Mouse (Mus musculus) layer of hippocampus, postnatal 25 days (tissue): Measurements from ENCODE around the gene Palld. TPM values are rescaled to one million over a fixed set of nuclear protein-coding genes. Genes with fewer than 3 reads are reported as not detected.

Source experiments
- DNase-seq, 2 experiments: peaks; one replicate each; pipeline ENCODE4 v3.0.0; 2022; ENCODE audit warnings: mixed read lengths in 2 of 2, low spot score in 1 of 2; ENCODE audit errors: extremely low spot score in 1 of 2
- total RNA-seq, 2 experiments: library from RNA; stranded (reverse); gene quantifications; 2 replicates each; pipeline ENCODE4 v1.2.3; 2021

The Palld gene
- total RNA-seq, 2 experiments from 2014 or later = 5.6 to 5.8 TPM

DNA sequence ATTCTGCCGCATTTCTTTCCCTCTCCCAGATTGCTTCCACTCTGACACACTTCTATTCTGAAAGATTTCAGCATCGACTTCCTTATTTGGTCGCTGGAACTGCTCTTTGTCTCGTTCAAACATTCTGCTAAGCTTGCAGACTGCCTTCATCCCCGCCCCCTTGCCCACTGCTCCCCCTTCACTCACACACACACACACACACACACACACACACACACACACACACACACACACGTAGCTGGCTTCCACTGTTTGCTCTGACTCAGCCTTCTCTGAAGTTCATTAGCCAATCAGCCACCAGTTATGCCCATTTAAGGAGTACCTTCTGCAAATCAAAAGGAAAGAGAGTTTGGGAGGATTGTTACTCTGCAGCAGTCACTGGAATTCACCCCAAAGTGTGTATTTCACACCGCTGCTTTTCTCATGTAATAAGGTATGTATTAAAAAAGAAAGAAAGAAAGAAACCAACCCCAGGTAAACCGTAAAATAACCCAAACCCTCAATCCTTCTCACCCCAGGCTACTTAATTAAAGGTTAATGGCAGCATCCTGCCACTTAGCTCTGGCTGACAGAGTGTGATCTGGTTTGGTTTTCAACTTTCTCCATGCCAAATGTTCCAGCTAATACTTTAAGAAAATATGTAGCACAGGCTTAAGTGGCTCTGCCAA is 295.6 kb downstream of the Palld start:
- DNase-seq = peak; percentile 13 to 33

DNA sequence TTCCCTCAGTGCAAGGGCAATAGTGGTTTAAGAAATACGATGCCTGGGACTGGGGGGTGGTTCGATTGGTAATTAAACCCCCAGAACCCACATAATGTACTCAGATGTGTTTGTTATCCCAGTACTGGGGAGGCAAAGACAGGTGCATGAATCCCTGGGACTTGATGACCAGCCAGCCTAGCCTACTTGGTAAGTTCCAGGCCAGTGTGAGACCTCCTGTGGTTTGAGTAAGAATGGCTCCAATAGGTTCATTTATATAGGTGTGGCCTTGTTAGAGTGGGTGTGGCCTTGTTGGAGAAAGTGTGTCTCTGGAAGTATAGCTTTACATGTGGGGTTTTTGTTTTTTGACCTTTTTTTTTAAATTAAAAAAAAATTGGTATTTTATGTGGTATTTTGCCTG is 297.6 kb downstream of the Palld start:
- no peak for DNase-seq

DNA sequence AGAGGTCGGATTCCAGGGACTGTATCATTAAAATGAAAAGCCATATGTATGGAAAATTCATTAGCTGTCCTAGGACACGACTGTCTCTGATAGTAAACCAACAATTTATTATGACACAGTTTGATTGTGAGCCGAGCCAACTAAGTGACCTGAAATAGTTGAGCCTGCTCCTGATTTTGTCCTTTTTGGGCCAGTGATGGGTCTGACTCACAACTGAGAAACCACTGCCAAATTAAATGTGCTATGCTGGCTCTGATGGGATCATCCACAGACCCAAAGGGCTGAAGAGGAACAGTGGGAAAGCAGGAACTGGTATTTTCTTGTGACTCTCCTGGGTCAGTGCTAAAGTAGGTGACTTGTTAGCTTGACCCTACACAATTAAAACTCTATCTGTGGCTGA is 305.6 kb downstream of the Palld start:
- no peak for DNase-seq

DNA sequence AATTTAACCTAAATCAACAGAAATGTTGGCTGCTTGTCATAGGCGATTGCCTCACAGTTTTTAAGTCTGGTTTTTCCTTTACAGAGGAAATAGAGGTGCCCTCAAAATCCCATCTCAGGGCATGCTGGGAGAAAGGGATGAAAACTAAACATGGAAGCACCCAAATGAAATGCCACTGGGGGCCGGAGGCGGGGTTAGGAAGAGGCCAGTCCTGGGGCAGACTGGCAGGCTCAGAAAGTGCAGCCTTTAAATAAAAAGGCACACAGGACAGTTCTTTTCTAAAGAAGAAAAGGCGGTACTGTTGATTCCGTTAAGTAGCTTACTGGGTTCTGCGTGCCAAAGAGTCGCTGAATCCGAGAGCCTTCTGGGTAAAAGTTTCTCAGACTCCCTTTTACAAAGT is 311.0 kb downstream of the Palld start:
- DNase-seq = no peak

DNA sequence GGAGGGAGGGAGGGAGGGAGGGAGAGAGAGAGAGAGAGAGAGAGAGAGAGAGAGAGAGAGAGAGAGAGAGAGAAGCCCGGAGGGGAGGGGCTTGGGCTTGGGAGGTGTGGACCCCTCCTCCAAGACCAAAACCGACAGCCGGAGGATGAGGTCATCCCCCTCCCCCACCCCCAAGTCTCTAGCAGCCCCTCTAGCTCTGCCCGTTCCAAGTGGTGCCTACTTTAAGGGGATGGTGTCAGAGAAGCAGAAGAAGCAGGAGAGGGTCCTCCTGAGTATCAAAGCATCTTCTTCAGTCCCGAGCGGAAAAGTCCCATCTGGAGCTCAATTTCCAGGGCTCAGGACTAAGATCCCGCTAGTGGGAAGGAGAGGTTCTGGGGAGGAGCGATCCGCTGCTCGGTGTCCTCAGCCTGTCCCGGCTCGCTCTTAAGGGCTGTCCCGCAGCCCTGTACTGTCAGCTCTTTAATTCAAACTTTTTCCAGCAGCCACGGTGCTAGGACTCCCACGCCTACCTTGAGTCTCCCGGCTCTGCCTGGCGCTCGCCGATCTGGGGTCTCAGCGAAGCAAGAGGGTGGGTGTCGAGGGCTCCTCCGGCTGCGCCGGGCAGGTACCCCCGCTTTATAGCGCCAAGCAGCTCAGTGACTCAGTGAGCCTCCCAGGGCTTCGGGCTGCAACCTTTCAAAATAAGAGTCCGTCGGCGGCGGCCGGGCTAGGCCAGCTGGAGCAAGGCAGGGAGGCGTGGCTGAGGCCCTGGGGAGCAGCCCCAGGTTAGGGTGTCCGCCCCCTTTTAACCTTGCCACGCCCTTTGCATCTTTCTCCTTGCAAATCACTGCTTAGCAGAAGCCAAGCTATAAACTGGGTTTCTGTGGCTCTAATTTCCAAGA is 311.7 kb downstream of the Palld start:
- peak; percentile 29 to 47 for DNase-seq

DNA sequence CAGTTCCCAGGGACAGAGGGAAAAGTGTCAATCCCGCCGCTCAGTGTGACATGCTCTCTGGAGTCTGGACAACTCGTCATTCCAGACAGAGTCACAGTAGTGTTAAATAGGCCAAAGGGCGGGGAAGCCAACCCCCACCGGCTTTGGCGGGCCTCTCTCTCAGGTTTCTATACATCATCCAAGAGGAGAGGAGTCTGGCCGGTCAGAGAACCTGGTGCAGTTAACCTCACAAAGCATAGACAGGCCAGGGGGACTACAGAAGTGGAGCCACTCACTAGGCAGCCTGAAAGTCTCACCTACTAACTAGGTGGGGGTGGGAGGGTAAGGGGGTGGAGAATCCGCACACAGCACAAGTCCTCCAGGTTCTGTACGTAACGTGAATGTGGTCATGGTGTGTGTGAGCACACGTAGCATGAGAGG is 312.5 kb downstream of the Palld start:
- DNase-seq = no peak

DNA sequence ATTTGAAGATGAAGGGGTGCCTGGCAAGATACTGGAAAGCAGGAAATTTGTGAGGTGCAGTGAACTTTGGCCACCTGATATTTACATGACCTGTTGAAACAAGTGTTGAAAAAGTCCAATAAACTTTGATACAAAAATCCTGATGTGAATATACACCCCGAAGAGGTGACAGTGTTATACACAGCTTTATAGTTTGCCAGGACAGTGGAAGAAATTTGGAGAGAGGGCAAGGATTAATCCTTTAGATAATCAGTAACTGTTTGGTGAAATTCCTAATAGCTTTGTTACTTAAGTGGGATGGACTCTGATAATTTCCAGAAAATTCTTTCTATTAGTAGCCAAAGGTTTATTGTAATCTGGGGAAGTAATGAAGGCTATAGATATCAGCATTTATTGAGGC is 314.2 kb downstream of the Palld start:
- DNase-seq = no peak

DNA sequence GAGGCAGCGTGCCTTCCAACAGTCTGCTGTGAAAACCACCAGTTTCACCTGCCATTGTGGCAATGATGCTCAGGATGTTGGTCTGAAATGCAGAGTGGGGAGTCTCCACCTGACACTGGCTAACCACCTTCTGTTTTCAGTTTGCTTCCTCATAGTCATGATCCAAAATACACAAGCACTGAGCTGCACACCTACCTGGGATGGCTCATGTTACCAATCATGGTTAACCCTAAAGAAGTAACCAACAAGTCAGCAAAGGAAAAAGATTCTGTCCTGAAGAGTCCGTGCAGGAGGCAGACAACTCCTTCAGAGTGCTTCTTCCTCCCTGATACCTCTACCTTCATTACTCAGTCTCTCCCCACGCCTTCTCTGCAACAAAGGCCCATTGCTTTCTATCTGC is 314.8 kb downstream of the Palld start:
- no peak for DNase-seq

DNA sequence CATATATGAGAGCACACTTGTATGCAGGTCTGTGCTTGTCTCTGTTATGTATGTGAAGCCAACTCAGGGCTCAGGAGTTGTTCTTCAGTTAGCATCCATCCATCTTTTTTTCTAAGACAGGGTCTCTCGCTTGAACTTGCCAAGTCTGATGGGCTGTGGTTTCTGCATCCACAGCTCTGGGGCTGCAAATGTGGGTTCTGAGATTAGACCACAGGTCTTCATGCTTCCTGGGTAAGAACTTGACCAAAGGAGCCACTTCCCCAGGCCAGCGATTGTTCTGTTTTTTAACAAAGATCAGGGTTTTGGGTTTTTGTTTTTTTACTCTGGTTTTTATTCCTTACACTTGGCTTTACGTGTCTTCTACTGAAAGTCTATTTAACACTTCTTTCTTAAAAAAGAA is 316.0 kb downstream of the Palld start:
- no peak for DNase-seq

DNA sequence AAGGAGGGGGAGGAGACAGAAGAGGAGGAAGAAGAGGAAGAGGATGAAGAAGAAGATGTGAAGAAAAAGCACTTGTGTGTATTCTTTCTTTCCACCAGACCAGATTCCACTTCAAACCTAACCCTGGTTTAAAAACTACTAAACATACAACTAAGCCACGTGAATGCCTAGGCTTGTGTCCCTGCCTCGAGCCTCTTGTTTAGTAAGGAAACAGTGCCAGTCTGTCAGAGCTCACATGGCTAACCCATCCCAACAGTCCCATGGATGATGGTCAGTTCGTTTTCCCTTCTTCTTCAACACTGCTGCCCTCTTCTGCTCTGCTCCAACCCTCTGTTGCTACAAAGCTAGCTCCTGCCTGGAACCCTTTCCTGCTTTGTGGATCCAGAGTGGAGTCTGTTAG is 316.7 kb downstream of the Palld start:
- DNase-seq = no peak

DNA sequence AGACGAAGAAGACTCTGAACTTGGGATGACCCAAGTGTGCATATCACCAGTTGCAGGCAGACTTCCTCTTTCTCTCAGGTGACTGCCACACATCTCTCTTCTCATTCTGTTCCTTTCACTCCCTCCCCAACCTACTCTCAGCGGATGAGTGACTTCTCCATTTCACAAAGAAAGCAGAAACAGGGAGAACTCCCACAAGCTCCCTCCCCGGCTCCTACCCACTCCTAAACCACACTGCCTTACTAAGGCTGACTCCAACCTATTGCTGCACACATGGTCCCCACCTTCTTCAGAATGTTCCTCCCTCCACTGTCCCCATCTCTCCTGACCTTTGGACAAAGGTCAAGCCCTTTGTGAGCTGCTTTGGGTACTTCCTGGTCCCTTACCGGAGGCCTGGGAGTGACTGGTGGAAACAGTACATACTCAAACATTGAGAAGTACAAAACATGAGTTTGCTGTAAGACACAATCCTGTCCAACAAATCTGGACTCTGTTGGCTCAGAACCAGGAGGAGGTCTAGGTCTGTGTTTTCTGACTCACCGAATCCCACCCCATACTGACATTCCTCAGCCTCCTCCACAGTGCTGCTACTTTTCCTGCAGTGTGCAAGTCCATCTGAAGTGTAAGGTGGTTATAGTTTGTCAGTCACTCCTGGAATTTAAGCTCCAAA is 317.6 kb downstream of the Palld start:
- DNase-seq = no peak

DNA sequence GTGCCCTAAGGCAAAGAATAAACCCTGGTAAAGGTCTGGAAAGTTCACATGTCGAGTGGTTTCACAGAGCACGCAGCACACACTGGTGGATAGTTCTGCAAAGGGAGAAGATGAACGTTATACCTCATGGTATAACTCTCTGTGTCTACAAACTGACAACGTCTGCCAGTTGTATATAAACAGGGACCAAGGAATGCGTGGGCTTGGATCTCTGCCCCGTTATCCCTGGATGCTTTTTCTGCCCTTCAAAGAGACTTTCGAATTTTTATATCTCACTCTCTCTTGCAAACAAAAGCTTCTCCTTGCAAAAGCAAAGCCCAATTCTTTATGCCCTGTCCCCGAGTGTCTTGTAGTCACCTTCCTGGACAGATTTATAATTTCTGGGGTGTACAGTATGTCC is 319.9 kb downstream of the Palld start:
- no peak for DNase-seq

DNA sequence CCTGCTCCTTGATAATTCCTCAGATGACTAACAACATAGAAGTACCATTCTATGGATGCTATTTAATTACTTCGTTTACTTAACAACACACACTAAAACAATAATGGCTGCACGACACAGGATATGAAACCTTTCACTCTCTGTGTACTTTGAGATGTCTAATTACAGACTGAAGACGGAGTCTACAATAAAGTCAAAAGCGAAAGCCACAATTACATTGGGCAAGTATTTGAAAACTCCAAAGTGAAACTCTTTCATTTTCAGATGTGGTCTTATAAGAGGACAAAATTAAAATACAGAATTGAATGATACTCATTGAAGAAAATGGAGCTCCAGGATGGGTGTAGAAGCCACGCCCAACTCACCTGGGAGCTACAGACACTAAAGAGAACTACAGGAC is 321.2 kb downstream of the Palld start:
- no peak for DNase-seq

DNA sequence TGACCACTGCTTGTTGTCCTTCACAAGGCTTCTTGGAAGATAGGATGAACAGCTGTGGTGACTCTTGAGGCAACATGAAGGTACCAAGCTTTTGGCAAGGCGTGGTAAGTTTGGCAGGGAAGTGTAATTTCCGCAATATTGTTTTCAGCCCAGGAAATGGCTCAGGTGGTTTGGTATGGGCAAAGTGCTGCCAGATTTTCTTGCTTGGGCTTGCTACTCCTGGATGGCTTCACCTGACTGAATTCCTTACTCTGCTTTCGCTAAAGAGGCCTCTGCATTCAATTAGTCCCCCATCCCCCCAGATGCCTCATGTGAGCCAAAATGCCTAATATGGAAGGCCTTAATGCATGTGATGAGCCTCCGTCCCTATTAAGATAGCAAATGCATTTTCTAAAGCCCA is 322.7 kb downstream of the Palld start:
- no peak for DNase-seq

DNA sequence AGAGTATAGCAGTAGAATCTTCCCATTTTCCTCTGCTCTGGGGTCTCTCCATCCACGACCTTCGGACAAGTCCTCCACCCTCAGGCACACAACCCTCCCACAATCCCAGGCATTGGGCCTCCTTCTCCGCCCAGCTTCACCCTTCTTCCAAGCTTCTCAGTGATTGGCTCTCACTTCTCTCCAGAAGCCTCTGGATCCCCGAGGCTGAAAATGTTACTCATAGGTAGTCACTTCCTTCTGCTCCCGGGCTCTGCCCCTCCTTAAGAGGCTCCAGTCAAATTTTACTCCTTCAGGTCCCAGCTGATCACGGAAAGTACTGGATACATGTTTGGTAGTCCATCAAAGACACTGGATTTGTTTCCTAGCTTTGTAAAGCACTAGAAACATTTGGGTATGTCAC is 323.7 kb downstream of the Palld start:
- no peak for DNase-seq

DNA sequence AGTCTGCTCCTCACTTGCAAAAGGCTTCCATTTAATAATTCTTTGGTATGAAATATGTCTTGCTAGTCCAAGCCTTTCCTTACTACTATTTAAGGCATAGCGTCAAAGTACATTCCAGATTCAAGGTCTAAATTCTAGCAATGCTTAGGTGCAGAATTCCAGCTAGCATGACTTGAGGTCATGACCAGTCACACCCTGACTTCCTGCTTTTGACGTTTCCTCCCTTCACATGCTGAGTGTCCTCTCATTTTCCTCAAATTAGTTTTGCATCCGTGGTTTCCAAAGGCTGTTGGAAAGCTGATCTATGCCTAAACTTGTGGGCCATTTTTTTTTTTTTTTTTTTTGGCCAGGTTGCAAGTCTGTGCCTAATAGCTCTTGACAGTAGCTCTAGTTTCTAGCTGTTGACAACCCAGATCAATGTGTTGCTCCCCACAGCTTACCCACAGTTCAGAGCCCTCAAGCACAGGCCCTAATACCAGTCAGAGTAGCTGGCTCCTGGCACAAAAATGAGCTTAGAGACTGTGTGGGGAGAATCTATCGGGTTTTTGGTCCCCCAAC is 327.3 kb downstream of the Palld start:
- DNase-seq = no peak

DNA sequence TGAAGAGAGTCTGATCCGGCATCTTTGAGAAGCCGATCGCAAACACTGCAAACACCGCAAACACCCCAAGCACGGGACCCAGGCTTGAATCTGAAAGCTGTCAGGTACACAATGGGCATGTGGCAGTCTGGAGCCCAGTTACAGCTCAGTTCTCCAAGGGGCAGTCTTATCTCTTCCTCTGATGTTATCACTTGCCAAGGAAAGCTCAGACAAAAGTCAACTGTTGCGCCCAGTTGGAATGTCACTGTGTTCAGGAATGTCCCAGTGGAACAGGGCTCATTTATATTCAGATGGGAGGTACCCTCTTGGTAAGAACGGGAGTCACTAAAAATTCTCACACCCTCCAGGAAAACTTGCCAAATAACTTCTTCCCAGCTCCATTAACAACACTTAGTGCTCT is 328.0 kb downstream of the Palld start:
- no peak for DNase-seq

DNA sequence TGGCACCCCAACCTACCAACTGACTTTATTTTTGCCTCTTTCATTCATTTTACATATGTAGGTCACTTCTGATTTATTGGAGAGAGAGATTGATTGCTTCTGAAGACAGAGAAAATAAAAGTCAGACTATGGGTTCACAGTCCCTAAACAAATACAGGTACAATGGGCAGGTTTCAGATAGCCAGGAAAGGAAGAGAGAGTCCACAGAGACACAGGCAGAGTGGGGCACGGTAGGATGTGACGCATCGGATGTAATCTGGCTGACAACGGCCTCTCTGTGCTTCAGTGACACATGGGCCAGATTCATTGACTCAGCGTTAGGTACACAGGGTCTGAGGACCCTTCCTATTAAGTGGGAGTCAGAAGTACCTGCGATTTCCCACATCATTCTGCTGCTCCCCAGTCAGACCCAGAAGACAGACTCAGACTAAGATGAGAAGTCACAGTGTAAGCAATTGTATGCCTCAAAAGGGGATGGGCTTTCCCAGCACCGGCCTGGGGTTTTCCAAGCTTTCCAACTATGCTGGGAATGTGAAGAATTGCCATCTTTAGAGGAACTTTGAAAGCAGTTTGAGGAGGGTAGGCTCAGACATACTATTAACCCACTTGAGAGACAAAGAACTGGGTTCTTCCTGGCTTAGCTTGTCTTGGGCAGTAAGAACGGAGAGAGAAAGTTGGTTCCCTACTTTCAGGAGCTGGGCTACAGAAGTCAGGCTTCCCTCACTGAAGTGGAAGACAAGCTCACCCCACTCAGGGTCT is 329.1 kb downstream of the Palld start:
- no peak for DNase-seq

DNA sequence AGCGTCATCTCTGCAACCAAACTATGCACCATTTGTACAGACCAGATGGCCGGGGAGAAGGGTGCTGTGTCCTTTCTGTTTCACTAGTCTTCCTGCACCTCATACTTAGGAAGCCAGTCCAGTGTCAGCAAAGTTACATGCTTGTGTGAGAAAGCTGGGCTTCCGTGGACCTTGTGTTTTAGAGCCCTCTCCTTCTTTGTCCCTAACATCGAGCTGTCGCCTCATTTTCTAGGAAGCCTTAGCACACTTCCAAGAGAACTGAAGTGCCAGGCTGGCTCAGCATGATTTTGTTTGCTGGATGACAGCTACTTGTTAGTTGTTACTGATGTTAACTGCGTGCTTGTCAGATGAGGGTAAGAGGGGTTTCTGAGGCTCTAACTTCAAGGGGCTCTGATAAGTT is 329.8 kb downstream of the Palld start:
- no peak for DNase-seq

DNA sequence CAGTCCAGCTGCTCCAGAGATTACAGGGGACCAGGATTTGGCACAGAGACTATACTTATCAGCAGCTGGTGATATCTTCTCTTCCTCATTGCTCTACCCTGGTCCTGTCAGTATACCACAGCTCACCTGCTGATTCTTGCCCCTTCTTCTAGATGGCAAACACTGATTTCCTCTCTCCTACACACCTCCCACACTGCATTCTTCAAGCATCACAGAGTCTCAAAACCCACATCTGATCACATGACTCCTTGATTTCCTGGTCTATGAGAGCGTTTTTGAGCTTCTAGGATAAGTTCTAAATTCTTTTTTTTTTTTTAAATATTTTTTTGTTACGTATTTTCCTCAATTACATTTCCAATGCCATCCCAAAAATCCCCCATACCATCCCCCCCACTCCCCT is 331.9 kb downstream of the Palld start:
- no peak for DNase-seq
